Mouse (Mus musculus) myocyte (in vitro differentiated cells): ENCODE results near the gene Prdm4.

ENCODE experiments used
- MYOD1 ChIP-seq, 3 experiments: IDR thresholded peaks; one replicate each; pipeline ENCODE4 v1.6.1; 2011; ENCODE audit warnings: control low read depth in 2 of 3, low read depth in 2 of 3, mild to moderate bottlenecking in 2 of 3, moderate library complexity in 1 of 3; ENCODE audit not compliant: insufficient read length in 2 of 3, control insufficient read depth in 1 of 3
- POLR2A ChIP-seq: IDR thresholded peaks from one replicate; pipeline ENCODE4 v1.6.1; 2011; ENCODE audit warnings: low read depth, mild to moderate bottlenecking, control low read depth, moderate library complexity; ENCODE audit not compliant: insufficient read length
- POLR2AphosphoS2 ChIP-seq: IDR thresholded peaks from one replicate; pipeline ENCODE4 v1.6.1; 2011; ENCODE audit warnings: low read depth, control low read depth; ENCODE audit not compliant: insufficient read length
- TCF12 ChIP-seq: IDR thresholded peaks from one replicate; pipeline ENCODE4 v1.6.1; 2011; ENCODE audit warnings: mild to moderate bottlenecking, control low read depth; ENCODE audit not compliant: poor library complexity, insufficient read depth, severe bottlenecking
- USF1 ChIP-seq: IDR thresholded peaks from one replicate; pipeline ENCODE4 v1.6.1; 2011; ENCODE audit warnings: low read depth, mild to moderate bottlenecking, control low read depth, moderate library complexity

GRCm38 (mm10) chr10:85957464-85957950, 40.6 kb upstream of the Prdm4 start, which contains the start of gene Rtcb:
- TF ChIP-seq MYOD1 (IDR thresholded peaks at IDR 0.05; ENCODE audit: control insufficient read depth in 1 of 3, insufficient read length in 2 of 3, low read depth in 2 of 3): no peak
- no peak for TF ChIP-seq TCF12
- peak; percentile 83 for TF ChIP-seq POLR2A
- TF ChIP-seq POLR2AphosphoS2: peak; percentile 72
- TF ChIP-seq USF1: no peak
